Comparison of ENCODE assay signal across 12 mouse cellular contexts in the genomic region with DNA sequence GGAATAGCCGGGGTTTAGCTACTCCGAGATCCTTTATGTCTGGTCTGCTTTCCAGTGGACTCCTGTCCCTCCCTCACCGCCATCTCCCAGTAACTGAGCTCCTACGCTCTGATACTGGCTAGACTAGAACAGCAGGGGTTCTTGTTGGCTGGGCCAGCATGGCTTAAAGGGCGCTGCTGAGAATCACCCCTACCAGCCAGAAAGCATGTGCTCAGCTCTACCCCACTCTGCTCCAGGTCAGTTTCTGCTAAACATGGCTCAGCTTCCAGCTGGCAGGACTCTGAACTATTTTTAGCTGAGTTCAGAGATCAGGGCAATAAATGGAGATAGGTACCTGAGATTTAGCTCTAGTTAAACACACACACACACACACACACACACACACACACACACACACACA. TPM values are rescaled to one million over a fixed set of nuclear protein-coding genes. Genes with fewer than 3 reads are reported as not detected.
A peak's percentile ranks its signal among the peaks of the same experiment; 100 is the strongest.
DNase-seq lines count a peak whose midpoint lies in the region; ATAC-seq and TF ChIP-seq lines count a peak whose summit lies in the region.
"Had no signal": no experiment of that assay in that cellular context is flagged by ENCODE, and none has a peak within 500 bp of the region (broad histone marks: within the 10 kb centered on the region; RNA-seq: fewer than 3 reads in every experiment).

No protein-coding gene starts in this region.

- H3ac ChIP-seq in myocyte (ENCODE audit: control insufficient read depth, insufficient read length), result no peak overlapping the region

- no peaks in the 10 kb centered on the region for H3K36me3 ChIP-seq in kidney, embryonic 15.5 days
- H3K36me3 ChIP-seq in heart, embryonic 15.5 days, result no peaks in the 10 kb centered on the region
- H3K36me3 ChIP-seq in myocyte (ENCODE audit: control insufficient read depth, insufficient read depth), result no peaks in the 10 kb centered on the region
- no peaks in the 10 kb centered on the region for H3K36me3 ChIP-seq in hindbrain, embryonic 11.5 days (ENCODE audit: control insufficient read depth, insufficient read depth, low read length)

- no peak overlapping the region for H3K4me3 ChIP-seq in kidney, embryonic 15.5 days (replicated peaks)
- no peak overlapping the region for H3K4me3 ChIP-seq in heart, embryonic 15.5 days
- H3K4me3 ChIP-seq in myocyte, result no peak overlapping the region
- H3K4me3 ChIP-seq in hindbrain, embryonic 11.5 days (ENCODE audit: low read depth, low read length), result no peak overlapping the region

- H3K79me2 ChIP-seq in myocyte (ENCODE audit: control insufficient read depth, insufficient read depth), result no peaks in the 10 kb centered on the region

- no peak overlapping the region for H3K27ac ChIP-seq in kidney, embryonic 15.5 days
- H3K27ac ChIP-seq in heart, embryonic 15.5 days, result peak overlapping the region; percentile 83
- H3K27ac ChIP-seq in hindbrain, embryonic 11.5 days (ENCODE audit: low read depth, low read length), result no peak overlapping the region

- H3K4me1 ChIP-seq in kidney, embryonic 15.5 days, result peaks cover 4% of the 10 kb centered on the region; the same call in 1 of the 2 replicates
- H3K4me1 ChIP-seq in heart, embryonic 15.5 days (replicated peaks), result peaks cover 4% of the 10 kb centered on the region; the same call in 1 of the 2 replicates
- no peaks in the 10 kb centered on the region for H3K4me1 ChIP-seq in hindbrain, embryonic 11.5 days (replicated peaks; ENCODE audit: control insufficient read depth, insufficient read depth, low read length)

- no peaks in the 10 kb centered on the region for H3K9me3 ChIP-seq in kidney, embryonic 15.5 days (replicated peaks)
- H3K9me3 ChIP-seq in heart, embryonic 15.5 days (replicated peaks), result no peaks in the 10 kb centered on the region
- H3K9me3 ChIP-seq in hindbrain, embryonic 11.5 days (ENCODE audit: control insufficient read depth, low read length), result no peaks in the 10 kb centered on the region

- peak; percentile 48 to 76 for DNase-seq in kidney, adult 8-10 months
- DNase-seq in cerebellum, postnatal 36 days, result peak; percentile 59 to 66
- no peak for DNase-seq in c-Kit-positive CD71-positive TER-119-positive erythroid progenitor cells, embryonic 14.5 days (ENCODE audit: low spot score)
- DNase-seq in hindbrain, embryonic 11.5 days (ENCODE audit: low spot score), result no peak
- DNase-seq in left cerebral cortex, adult 9 months (ENCODE audit: low spot score in 2 of 2), result no peak
- DNase-seq: embryo, embryonic 11 days; lung, postnatal 14 days; spleen, adult 18-20 months; thymus, postnatal 36 days had no signal

- no peak overlapping the region for H3K4me2 ChIP-seq in kidney, embryonic 15.5 days
- peak overlapping the region; percentile 27 for H3K4me2 ChIP-seq in heart, embryonic 15.5 days
- peak overlapping the region; percentile 42 for H3K4me2 ChIP-seq in myocyte (ENCODE audit: low read depth)
- no peak overlapping the region for H3K4me2 ChIP-seq in hindbrain, embryonic 11.5 days (replicated peaks; ENCODE audit: low read depth, low read length)

- ATAC-seq in kidney, embryonic 15.5 days (replicated peaks; ENCODE audit: low FRiP score), result no peak
- ATAC-seq in heart, embryonic 15.5 days (replicated peaks; ENCODE audit: insufficient number of reproducible peaks, insufficient read depth, low FRiP score, low read depth), result peak; percentile 67
- ATAC-seq in hindbrain, embryonic 11.5 days (ENCODE audit: low FRiP score), result no peak

- 59% methylated on average over 5 of the region's 5 CpGs for WGBS in kidney, embryonic 15.5 days
- 46% methylated on average over 5 of the region's 5 CpGs for WGBS in heart, embryonic 15.5 days
- 42% methylated on average over 5 of the region's 5 CpGs for WGBS in hindbrain, embryonic 11.5 days

- no peak overlapping the region for H3K9ac ChIP-seq in kidney, embryonic 15.5 days
- H3K9ac ChIP-seq in heart, embryonic 15.5 days, result 0 out of 2 replicates have a peak overlapping the region, but pooled peaks have one; percentile 19
- H3K9ac ChIP-seq in hindbrain, embryonic 11.5 days (ENCODE audit: low read depth, low read length), result no peak overlapping the region

- TF ChIP-seq POLR2A in myocyte (IDR thresholded peaks at IDR 0.05; ENCODE audit: insufficient read length, low read depth), result no peak

- no peaks in the 10 kb centered on the region for H3K27me3 ChIP-seq in kidney, embryonic 15.5 days
- no peaks in the 10 kb centered on the region for H3K27me3 ChIP-seq in heart, embryonic 15.5 days
- no peaks in the 10 kb centered on the region for H3K27me3 ChIP-seq in myocyte (ENCODE audit: control insufficient read depth, insufficient read depth, insufficient read length)
- no peaks in the 10 kb centered on the region for H3K27me3 ChIP-seq in hindbrain, embryonic 11.5 days (ENCODE audit: control insufficient read depth, insufficient read depth, low read length)

TF ChIP-seq in myocyte, 11 proteins besides CTCF, POLR2A, EP300 and RAD21:
- TF ChIP-seq TCF12 (IDR thresholded peaks at IDR 0.05; ENCODE audit: insufficient read depth, poor library complexity, severe bottlenecking), result no peak
- TF ChIP-seq TCF3 (IDR thresholded peaks at IDR 0.05; ENCODE audit: insufficient read length, low read depth), result no peak
- TF ChIP-seq SRF (IDR thresholded peaks at IDR 0.05; ENCODE audit: control insufficient read depth, insufficient read length, low read depth), result no peak
- no peak for TF ChIP-seq MYOD1 (IDR thresholded peaks at IDR 0.05; ENCODE audit: control insufficient read depth in 1 of 3, insufficient read length in 2 of 3, low read depth in 2 of 3)
- no peak for TF ChIP-seq POLR2AphosphoS2 (IDR thresholded peaks at IDR 0.05; ENCODE audit: insufficient read length, low read depth)
- TF ChIP-seq MYOG (IDR thresholded peaks at IDR 0.05; ENCODE audit: control insufficient read depth in 1 of 3, insufficient read depth in 1 of 3, insufficient read length in 2 of 3, low read depth in 2 of 3), result no peak
- TF ChIP-seq E2F4 (IDR thresholded peaks at IDR 0.05; ENCODE audit: insufficient read depth), result no peak
- TF ChIP-seq MAX (IDR thresholded peaks at IDR 0.05; ENCODE audit: low read depth), result no peak
- TF ChIP-seq CEBPB (IDR thresholded peaks at IDR 0.05; ENCODE audit: insufficient read depth, poor library complexity, severe bottlenecking), result no peak
- no peak for TF ChIP-seq USF1 (IDR thresholded peaks at IDR 0.05; ENCODE audit: low read depth)
- no peak for TF ChIP-seq REST (IDR thresholded peaks at IDR 0.05; ENCODE audit: insufficient read depth, insufficient read length)

RNA-seq across cellular contexts. Expression of gene Ppp1cb, which starts 12.2 kb away (rescaled TPM):
- polyA plus RNA-seq in kidney, embryonic 15.5 days (2015; fragmentation: Nextera tagmentation; extraction: Ambion mirVana), result 213 and 221 TPM in 2 replicates
- polyA plus RNA-seq in heart, embryonic 15.5 days (2015; fragmentation: Nextera tagmentation; extraction: Ambion mirVana), result 212 and 253 TPM in 2 replicates
- 62.5 TPM for polyA plus RNA-seq in myocyte (2012; fragmentation: generic; extraction: Trizol)
- polyA plus RNA-seq in hindbrain, embryonic 11.5 days (2014; fragmentation: Nextera tagmentation; extraction: Ambion mirVana), result 219 and 228 TPM in 2 replicates

Comparison
In these comparisons a context has a peak if more than half of its experiments do, and no peak if none do; other contexts are left out.
1. DNase-seq: peak in kidney, adult 8-10 months (2 of 2) and cerebellum, postnatal 36 days (2 of 2); none in c-Kit-positive CD71-positive TER-119-positive erythroid progenitor cells, embryonic 14.5 days (single experiment), hindbrain, embryonic 11.5 days (single experiment) and left cerebral cortex, adult 9 months (0 of 2).
2. H3K4me2 ChIP-seq: peak in heart, embryonic 15.5 days (single experiment) and myocyte (single experiment); none in kidney, embryonic 15.5 days (single experiment) and hindbrain, embryonic 11.5 days (single experiment).